Mouse (Mus musculus) spleen, postnatal 10 days (tissue): ENCODE results near the gene Pkn1.

ENCODE experiments used
- DNase-seq, 2 experiments: peaks; one replicate each; pipeline ENCODE4 v3.0.0; 2021 to 2022; ENCODE audit warnings: low spot score in 2 of 2

The Pkn1 gene

GRCm38 (mm10) chr8:83693609-83694236 is 5.3 kb downstream of the Pkn1 start:
- DNase-seq, result peak in 1 of 2 experiments; percentile 48

- DNase-seq, result no peak
These were observed 9.7 kb downstream of the Pkn1 start for GRCm38 (mm10) chr8:83689264-83689663.

GRCm38 (mm10) chr8:83684517-83684916 is 14.5 kb downstream of the Pkn1 start:
- no peak for DNase-seq

GRCm38 (mm10) chr8:83681099-83681498 is 17.9 kb downstream of the Pkn1 start:
- no peak for DNase-seq

- DNase-seq, result no peak
These were observed 18.4 kb downstream of the Pkn1 start for GRCm38 (mm10) chr8:83680603-83681002.

GRCm38 (mm10) chr8:83679866-83680265 is 19.1 kb downstream of the Pkn1 start:
- DNase-seq, result no peak

- no peak for DNase-seq
These were observed 24.5 kb downstream of the Pkn1 start for GRCm38 (mm10) chr8:83674497-83674896.

- DNase-seq, result no peak
These were observed 26.0 kb downstream of the Pkn1 start for GRCm38 (mm10) chr8:83672936-83673335.

- no peak for DNase-seq
These were observed 30.0 kb downstream of the Pkn1 start for GRCm38 (mm10) chr8:83669013-83669412.

GRCm38 (mm10) chr8:83668010-83668916 is 30.7 kb downstream of the Pkn1 start:
- DNase-seq, result peak; percentile 31 to 72

GRCm38 (mm10) chr8:83667526-83667925 is 31.5 kb downstream of the Pkn1 start:
- no peak for DNase-seq

GRCm38 (mm10) chr8:83666866-83667234 is 32.1 kb downstream of the Pkn1 start:
- no peak for DNase-seq

- no peak for DNase-seq
These were observed 32.8 kb downstream of the Pkn1 start, which contains the start of gene Ptger1 for GRCm38 (mm10) chr8:83665969-83666865. TSS of gene Ptger1 (plus strand) at chr8:83666678.

- no peak for DNase-seq
These were observed 33.9 kb downstream of the Pkn1 start for GRCm38 (mm10) chr8:83664931-83665625.

GRCm38 (mm10) chr8:83664096-83664495 is 34.9 kb downstream of the Pkn1 start:
- no peak for DNase-seq

- peak; percentile 94 for DNase-seq
These were observed 36.6 kb downstream of the Pkn1 start for GRCm38 (mm10) chr8:83662421-83662826.

GRCm38 (mm10) chr8:83660995-83661680 is 37.8 kb downstream of the Pkn1 start:
- DNase-seq, result no peak

- DNase-seq, result no peak
These were observed 38.4 kb downstream of the Pkn1 start for GRCm38 (mm10) chr8:83660545-83660944.

GRCm38 (mm10) chr8:83656484-83657246 is 42.3 kb downstream of the Pkn1 start:
- peak in 1 of 2 experiments; percentile 63 for DNase-seq

GRCm38 (mm10) chr8:83656043-83656442 is 42.9 kb downstream of the Pkn1 start:
- no peak for DNase-seq
